In the genomic region with DNA sequence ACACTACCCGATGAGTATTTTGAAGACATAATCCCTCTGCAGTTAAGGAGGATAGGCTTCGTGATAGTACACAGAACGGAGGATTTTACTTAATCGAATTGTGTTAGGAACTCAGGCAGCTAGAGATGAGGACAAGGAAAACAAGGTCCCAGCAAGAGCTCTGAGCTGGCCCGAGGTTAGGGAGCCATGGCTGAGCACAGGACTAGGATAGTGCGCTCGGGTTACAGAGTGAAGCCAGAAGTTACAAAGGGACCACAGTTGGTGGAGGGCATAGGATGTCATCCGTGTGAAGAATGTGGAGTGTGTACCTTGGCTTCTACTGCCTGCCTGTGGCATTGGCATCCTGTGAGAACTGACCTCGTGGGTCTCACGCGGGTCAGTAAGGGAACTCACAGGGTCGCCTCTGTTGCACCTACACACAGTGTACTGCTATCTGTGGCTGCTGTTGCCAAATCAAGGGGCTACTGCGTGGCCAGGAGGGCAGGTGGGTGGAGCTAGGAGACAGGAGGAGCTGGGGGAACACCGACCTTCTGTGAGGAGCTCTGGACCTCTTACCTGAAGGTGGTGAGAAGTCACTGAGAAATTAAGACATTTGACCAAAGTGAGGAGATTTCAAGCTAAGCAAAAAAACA, we compare ENCODE assay signal across 8 mouse cellular contexts. TPM values are rescaled to one million over a fixed set of nuclear protein-coding genes. Genes with fewer than 3 reads are reported as not detected.
DNase-seq lines count a peak whose midpoint lies in the region; ATAC-seq and TF ChIP-seq lines count a peak whose summit lies in the region.

No protein-coding gene starts in this region.

- 38% methylated on average over 14 of the region's 14 CpGs for WGBS in liver, postnatal 0 days (ENCODE audit: insufficient replicate concordance)
- WGBS in lung, adult 2 months: 38% methylated on average over 14 of the region's 14 CpGs

- H3K27me3 ChIP-seq in liver, postnatal 0 days (ENCODE audit: insufficient read depth, low read length): no peaks in the 10 kb centered on the region

- H3K9ac ChIP-seq in liver, postnatal 0 days (replicated peaks): no peak overlapping the region

- no peak overlapping the region for H3K27ac ChIP-seq in liver, postnatal 0 days (ENCODE audit: low read depth)

- ATAC-seq in granulocyte monocyte progenitor cell, adult 5-6 weeks (replicated peaks; ENCODE audit: poor library complexity, severe bottlenecking): peak; percentile 21
- ATAC-seq in liver, postnatal 0 days: peak; percentile 10; the same call in 1 of the 2 replicates

- peak overlapping the region; percentile 49 for H3K4me2 ChIP-seq in liver, postnatal 0 days (ENCODE audit: low read depth, low read length)

- H3K9me3 ChIP-seq in liver, postnatal 0 days (ENCODE audit: low read length): no peaks in the 10 kb centered on the region

- no peak for TF ChIP-seq POLR2A in lung, adult 2 months (IDR thresholded peaks at IDR 0.05; ENCODE audit: borderline replicate concordance, extremely low read depth, low read depth, low read length)

- peaks cover 5% of the 10 kb centered on the region; the same call in 1 of the 2 replicates for H3K4me1 ChIP-seq in liver, postnatal 0 days (ENCODE audit: insufficient read depth)
- peaks cover 4% of the 10 kb centered on the region; the same call in 1 of the 2 replicates for H3K4me1 ChIP-seq in lung, adult 2 months (ENCODE audit: control insufficient read depth, insufficient read depth, low read length)

- H3K36me3 ChIP-seq in liver, postnatal 0 days (replicated peaks; ENCODE audit: insufficient read depth, low read length): no peaks in the 10 kb centered on the region

- peak; percentile 38 for DNase-seq in embryo, embryonic 10 days (ENCODE audit: low spot score)
- no peak for DNase-seq in embryo, embryonic 9.5 days (ENCODE audit: extremely low spot score)
- DNase-seq in 3134 (ENCODE audit: extremely low read depth, insufficient read length, low spot score): peak; percentile 21
- no peak for DNase-seq in liver, postnatal 0 days
- DNase-seq in urinary bladder, postnatal 4 days (ENCODE audit: low spot score in 2 of 2): no peak
- DNase-seq in spleen, postnatal 14 days (ENCODE audit: low spot score in 2 of 2): no peak
- no peak for DNase-seq in lung, adult 2 months

- no peak for TF ChIP-seq EP300 in liver, postnatal 0 days (IDR thresholded peaks at IDR 0.05; ENCODE audit: low read depth)

- TF ChIP-seq CTCF in liver, postnatal 0 days (IDR thresholded peaks at IDR 0.05; ENCODE audit: low read depth): no peak
- no peak for TF ChIP-seq CTCF in lung, adult 2 months (IDR thresholded peaks at IDR 0.05; ENCODE audit: insufficient read depth, low read length)

- H3K4me3 ChIP-seq in liver, postnatal 0 days (ENCODE audit: low read depth, low read length): no peak overlapping the region
- H3K4me3 ChIP-seq in lung, adult 2 months (replicated peaks; ENCODE audit: extremely low read depth, low read depth, low read length): no peak overlapping the region

RNA-seq across cellular contexts. Expression of a gene that starts 29.0 kb away (rescaled TPM):
- total RNA-seq in granulocyte monocyte progenitor cell, adult 5-6 weeks (2014; fragmentation: Nextera tagmentation): 1.1 and 1.5 TPM in 2 replicates
- 0.60 and 0.82 TPM in 2 replicates for total RNA-seq in granulocyte monocyte progenitor cell, adult 5-6 weeks (2017)
- 1.2 TPM in 2 replicates for polyA plus RNA-seq in liver, postnatal 0 days (2015; fragmentation: Nextera tagmentation; extraction: Ambion mirVana)
- polyA plus RNA-seq in lung, adult 2 months (2012; rRNA removed): 6.1 and 7.4 TPM in 2 replicates

Comparison
In these comparisons a context has a peak if more than half of its experiments do, and no peak if none do; other contexts are left out.
1. DNase-seq: peak in embryo, embryonic 10 days (single experiment) and 3134 (single experiment); none in embryo, embryonic 9.5 days (single experiment), liver, postnatal 0 days (single experiment), urinary bladder, postnatal 4 days (0 of 2), spleen, postnatal 14 days (0 of 2) and lung, adult 2 months (single experiment).